ENCODE assay signal across 20 mouse cellular contexts in the genomic region with DNA sequence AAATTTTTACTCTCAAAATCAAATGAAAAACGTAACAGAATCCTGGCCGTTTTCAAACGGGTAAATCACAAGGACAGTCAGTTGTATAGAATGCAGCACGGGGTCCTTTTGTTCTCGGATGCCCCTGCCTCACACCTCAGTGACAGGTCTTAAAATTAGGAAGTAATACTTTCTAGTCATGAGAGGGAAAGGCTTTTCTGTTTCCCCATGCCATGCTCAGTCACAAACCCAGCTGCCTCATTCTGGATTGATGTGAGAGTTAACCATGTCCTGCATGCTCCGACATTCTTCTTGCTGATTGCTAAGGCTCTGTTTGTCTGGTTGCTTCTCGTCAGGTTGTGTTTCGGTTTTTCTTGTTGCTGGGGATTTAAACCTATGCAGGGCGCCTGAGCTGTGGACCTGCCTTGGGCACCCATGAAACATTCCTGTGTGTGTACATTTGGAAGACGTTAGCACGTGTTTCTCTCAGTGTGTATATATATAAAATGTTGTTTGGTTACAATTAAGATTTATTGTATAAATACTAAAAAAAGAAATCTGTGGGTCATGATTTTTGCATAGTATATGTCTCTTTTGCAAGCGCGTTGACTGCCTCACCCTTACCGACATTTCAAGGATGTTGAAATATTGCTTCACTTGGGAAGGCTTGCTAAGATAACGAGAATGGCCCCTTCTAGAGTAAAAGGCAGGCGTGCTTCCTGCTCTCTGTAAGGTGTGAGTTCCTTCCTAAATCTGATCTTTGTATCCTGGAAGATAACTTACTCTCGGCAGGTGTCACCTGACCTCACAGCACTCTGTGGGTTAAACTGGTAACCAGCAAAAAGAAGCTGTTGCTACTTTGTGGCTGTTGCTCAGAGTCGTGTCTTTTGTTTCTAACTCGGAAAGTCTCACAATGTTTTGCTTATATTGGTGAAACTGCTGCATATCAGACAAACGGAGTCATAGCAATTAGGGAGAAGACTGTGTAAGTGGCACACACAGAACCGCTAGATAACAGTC. TPM values are rescaled to one million over a fixed set of nuclear protein-coding genes. Genes with fewer than 3 reads are reported as not detected.
DNase-seq lines count a peak whose midpoint lies in the region; ATAC-seq and TF ChIP-seq lines count a peak whose summit lies in the region.
"Had no signal": no experiment of that assay in that cellular context is flagged by ENCODE, and none has a peak within 500 bp of the region (broad histone marks: within the 10 kb centered on the region; RNA-seq: fewer than 3 reads in every experiment).

No protein-coding gene starts in this region.

- 90% methylated on average over 21 of the region's 21 CpGs for WGBS in midbrain, embryonic 11.5 days
- 86% methylated on average over 21 of the region's 21 CpGs for WGBS in midbrain, embryonic 15.5 days
- WGBS in intestine, postnatal 0 days, result 51% methylated on average over 21 of the region's 21 CpGs

- H3K27me3 ChIP-seq in midbrain, embryonic 11.5 days (ENCODE audit: control insufficient read depth, insufficient read depth, low read length), result no peaks in the 10 kb centered on the region
- no peaks in the 10 kb centered on the region for H3K27me3 ChIP-seq in midbrain, embryonic 15.5 days (replicated peaks)
- H3K27me3 ChIP-seq in intestine, postnatal 0 days (replicated peaks; ENCODE audit: control insufficient read depth, insufficient read depth, low read length), result no peaks in the 10 kb centered on the region
- H3K27me3 ChIP-seq: embryonic facial prominence, embryonic 12.5 days; forebrain, embryonic 12.5 days had no signal

- H3K9me3 ChIP-seq in midbrain, embryonic 11.5 days (ENCODE audit: control insufficient read depth, low read length), result no peaks in the 10 kb centered on the region
- H3K9me3 ChIP-seq in midbrain, embryonic 15.5 days, result no peaks in the 10 kb centered on the region
- no peaks in the 10 kb centered on the region for H3K9me3 ChIP-seq in intestine, postnatal 0 days (ENCODE audit: control insufficient read depth)
- H3K9me3 ChIP-seq: embryonic facial prominence, embryonic 12.5 days; forebrain, embryonic 12.5 days had no signal

- H3K4me2 ChIP-seq in midbrain, embryonic 11.5 days, result no peak overlapping the region
- H3K4me2 ChIP-seq in midbrain, embryonic 15.5 days, result no peak overlapping the region
- 0 out of 2 replicates have a peak overlapping the region, but pooled peaks have one; percentile 14 for H3K4me2 ChIP-seq in intestine, postnatal 0 days (replicated peaks; ENCODE audit: low read depth)
- H3K4me2 ChIP-seq: embryonic facial prominence, embryonic 12.5 days; forebrain, embryonic 12.5 days had no signal

- TF ChIP-seq CTCF in intestine, postnatal 0 days (IDR thresholded peaks at IDR 0.05; ENCODE audit: low read depth), result no peak

- no peaks in the 10 kb centered on the region for H3K4me1 ChIP-seq in midbrain, embryonic 11.5 days (ENCODE audit: control insufficient read depth, insufficient read depth, low read length)
- H3K4me1 ChIP-seq in midbrain, embryonic 15.5 days, result no peaks in the 10 kb centered on the region
- H3K4me1 ChIP-seq in intestine, postnatal 0 days (replicated peaks; ENCODE audit: control insufficient read depth, insufficient read depth, low read length), result no peaks in the 10 kb centered on the region
- H3K4me1 ChIP-seq: forebrain, embryonic 12.5 days had no signal

- DNase-seq in midbrain, embryonic 11.5 days (ENCODE audit: low spot score, missing footprints), result peak; percentile 41
- DNase-seq in CD4-positive helper T cell, adult 2 months (ENCODE audit: low read depth, low spot score), result peak; percentile 54
- no peak for DNase-seq in cerebellum, adult 8-10 months
- DNase-seq: cerebellum, adult 11-12 months; cerebellum, postnatal 14 days; gastrocnemius, postnatal 36 days; kidney, adult 9 months; kidney, postnatal 14 days; lung, postnatal 10 days; right cerebral cortex, adult 18-20 months; right cerebral cortex, postnatal 4 days had no signal

- no peak overlapping the region for H3K4me3 ChIP-seq in midbrain, embryonic 11.5 days (ENCODE audit: low read depth, low read length)
- H3K4me3 ChIP-seq in midbrain, embryonic 15.5 days, result no peak overlapping the region
- H3K4me3 ChIP-seq in intestine, postnatal 0 days (ENCODE audit: low read depth, low read length), result no peak overlapping the region
- H3K4me3 ChIP-seq: embryonic facial prominence, embryonic 12.5 days; forebrain, embryonic 12.5 days; heart, embryonic 10.5 days; myocyte had no signal

- no peak for ATAC-seq in midbrain, embryonic 11.5 days (ENCODE audit: low FRiP score)
- ATAC-seq in midbrain, embryonic 15.5 days (replicated peaks), result no peak
- ATAC-seq in activated CD4-positive, CD25-positive, alpha-beta regulatory T cell, adult 4 months, result peak; percentile 51
- peak; percentile 59 for ATAC-seq in intestine, postnatal 0 days
- ATAC-seq in cerebellum, adult (ENCODE audit: insufficient number of reproducible peaks, low FRiP score, low TSS enrichment), result no peak
- ATAC-seq: midbrain, embryonic 16.5 days had no signal

- peaks cover 3% of the 10 kb centered on the region; the same call in 1 of the 2 replicates for H3K36me3 ChIP-seq in midbrain, embryonic 11.5 days (ENCODE audit: control insufficient read depth, insufficient read depth, low read length)
- H3K36me3 ChIP-seq in midbrain, embryonic 15.5 days (replicated peaks), result no peaks in the 10 kb centered on the region; the same call in 1 of the 2 replicates
- peaks cover 19% of the 10 kb centered on the region for H3K36me3 ChIP-seq in intestine, postnatal 0 days (ENCODE audit: control insufficient read depth, insufficient read depth)
- H3K36me3 ChIP-seq: forebrain, embryonic 12.5 days had no signal

- no peak overlapping the region for H3K27ac ChIP-seq in midbrain, embryonic 11.5 days (ENCODE audit: low read depth, low read length)
- H3K27ac ChIP-seq in midbrain, embryonic 15.5 days, result no peak overlapping the region
- no peak overlapping the region for H3K27ac ChIP-seq in intestine, postnatal 0 days (ENCODE audit: low read depth, low read length)
- H3K27ac ChIP-seq: embryonic facial prominence, embryonic 12.5 days; forebrain, embryonic 12.5 days; heart, embryonic 10.5 days had no signal

- no peak overlapping the region for H3K9ac ChIP-seq in midbrain, embryonic 11.5 days (ENCODE audit: low read length)
- H3K9ac ChIP-seq in midbrain, embryonic 15.5 days, result no peak overlapping the region
- no peak overlapping the region for H3K9ac ChIP-seq in intestine, postnatal 0 days (ENCODE audit: low read depth, low read length)
- H3K9ac ChIP-seq: embryonic facial prominence, embryonic 12.5 days; forebrain, embryonic 12.5 days had no signal

RNA-seq across cellular contexts. Expression of a gene that starts 10.2 kb away (rescaled TPM):
- 28.4 and 32.3 TPM in 2 replicates for polyA plus RNA-seq in midbrain, embryonic 11.5 days (2014; fragmentation: Nextera tagmentation; extraction: Ambion mirVana)
- 20.9 and 22.1 TPM in 2 replicates for polyA plus RNA-seq in midbrain, embryonic 15.5 days (2015; fragmentation: Nextera tagmentation; extraction: Ambion mirVana)
- 10 to 100 TPM; 29.5 to 37.5 TPM for polyA plus RNA-seq in activated CD4-positive, CD25-positive, alpha-beta regulatory T cell, adult 4 months (2017; shearing (Covaris generic))
- polyA plus RNA-seq in intestine, postnatal 0 days (2015; fragmentation: Nextera tagmentation; extraction: Ambion mirVana), result 19.6 and 20.5 TPM in 2 replicates

Comparison
In these comparisons a context has a peak if more than half of its experiments do, and no peak if none do; other contexts are left out.
1. ATAC-seq: peak in activated CD4-positive, CD25-positive, alpha-beta regulatory T cell, adult 4 months (single experiment) and intestine, postnatal 0 days (single experiment); none in midbrain, embryonic 11.5 days (single experiment), midbrain, embryonic 15.5 days (single experiment) and cerebellum, adult (single experiment).